Mouse (Mus musculus): ENCODE data around the gene Klhl2. TPM values are rescaled to one million over a fixed set of nuclear protein-coding genes. Genes with fewer than 3 reads are reported as not detected.

Gene Klhl2
- polyA plus RNA-seq (2014; fragmentation: Illumina TruSeq; extraction: RNeasy Lipid Tissue Mini Kit (QIAGEN cat#74804); ENCODE audit: low read depth, low replicate concordance), result 29.2 TPM

GRCm38 (mm10) chr8:64849897-64850541 lies at the start of gene Klhl2:
Gene Klhl2 (minus strand): TSS chr8:64850017.

GRCm38 (mm10) chr8:64733271-64733943 lies 116.4 kb downstream of the Klhl2 start, which contains the start of gene Msmo1:
Gene Msmo1 (minus strand): TSS chr8:64733792.

GRCm38 (mm10) chr8:64692651-64693201 lies 157.1 kb downstream of the Klhl2 start, which contains the start of gene Cpe:
Gene Cpe (minus strand): TSS chr8:64693054.

Other genes starting within 250 kb of the Klhl2 start
- 5.2 TPM for gene Cpe, start 157.0 kb downstream of the Klhl2 start, polyA plus RNA-seq (2014; fragmentation: Illumina TruSeq; extraction: RNeasy Lipid Tissue Mini Kit (QIAGEN cat#74804); ENCODE audit: low read depth, low replicate concordance)
- gene Msmo1, start 116.2 kb downstream of the Klhl2 start, polyA plus RNA-seq (2014; fragmentation: Illumina TruSeq; extraction: RNeasy Lipid Tissue Mini Kit (QIAGEN cat#74804); ENCODE audit: low read depth, low replicate concordance), result 572 TPM
- gene Tmem192, start 97.2 kb upstream of the Klhl2 start, polyA plus RNA-seq (2014; fragmentation: Illumina TruSeq; extraction: RNeasy Lipid Tissue Mini Kit (QIAGEN cat#74804); ENCODE audit: low read depth, low replicate concordance), result 10.4 TPM
- not detected for gene Trim75, start 137.8 kb upstream of the Klhl2 start, polyA plus RNA-seq (2014; fragmentation: Illumina TruSeq; extraction: RNeasy Lipid Tissue Mini Kit (QIAGEN cat#74804); ENCODE audit: low read depth, low replicate concordance)
- not detected for gene Trim61, start 168.5 kb upstream of the Klhl2 start, polyA plus RNA-seq (2014; fragmentation: Illumina TruSeq; extraction: RNeasy Lipid Tissue Mini Kit (QIAGEN cat#74804); ENCODE audit: low read depth, low replicate concordance)
- gene Trim60, start 168.6 kb upstream of the Klhl2 start, polyA plus RNA-seq (2014; fragmentation: Illumina TruSeq; extraction: RNeasy Lipid Tissue Mini Kit (QIAGEN cat#74804); ENCODE audit: low read depth, low replicate concordance), result not detected
- not detected for gene Apela, start 187.3 kb upstream of the Klhl2 start, polyA plus RNA-seq (2014; fragmentation: Illumina TruSeq; extraction: RNeasy Lipid Tissue Mini Kit (QIAGEN cat#74804); ENCODE audit: low read depth, low replicate concordance)
- gene Gm10663, start 225.0 kb upstream of the Klhl2 start, polyA plus RNA-seq (2014; fragmentation: Illumina TruSeq; extraction: RNeasy Lipid Tissue Mini Kit (QIAGEN cat#74804); ENCODE audit: low read depth, low replicate concordance), result not detected